Mouse (Mus musculus): Measurements from ENCODE around the gene Hectd4.
A peak's percentile ranks its signal among the peaks of the same experiment; 100 is the strongest.
"Not testable (repeated sequence)": the region's sequence is repeated elsewhere in the genome, so short reads cannot be mapped to it uniquely, and the experiment has no call there.

The Hectd4 gene

GRCm38 (mm10) chr5:121206540-121206939 lies 13.5 kb upstream of the Hectd4 start:
- no peak for DNase-seq (ENCODE audit: low spot score)

- DNase-seq (ENCODE audit: low spot score): no peak
Observed at GRCm38 (mm10) chr5:121206984-121207383, 13.0 kb upstream of the Hectd4 start.

- no peak for DNase-seq (ENCODE audit: low spot score)
Observed at GRCm38 (mm10) chr5:121209755-121210600, 10.0 kb upstream of the Hectd4 start.

- no peak for DNase-seq (ENCODE audit: low spot score)
Observed at GRCm38 (mm10) chr5:121210601-121210924, 9.5 kb upstream of the Hectd4 start.

- DNase-seq (ENCODE audit: low spot score): no peak
Observed at GRCm38 (mm10) chr5:121212108-121212507, 7.9 kb upstream of the Hectd4 start.

- DNase-seq (ENCODE audit: low spot score): no peak
Observed at GRCm38 (mm10) chr5:121214707-121215106, 5.3 kb upstream of the Hectd4 start.

- peak; percentile 68 for DNase-seq (ENCODE audit: low spot score)
Observed at GRCm38 (mm10) chr5:121215380-121216125, 4.5 kb upstream of the Hectd4 start.

- no peak for DNase-seq (ENCODE audit: low spot score)
Observed at GRCm38 (mm10) chr5:121216126-121216446, 3.9 kb upstream of the Hectd4 start.

- DNase-seq (ENCODE audit: low spot score): not testable (repeated sequence)
Observed at GRCm38 (mm10) chr5:121216584-121217312, 3.3 kb upstream of the Hectd4 start.

- DNase-seq (ENCODE audit: low spot score): no peak
Observed at GRCm38 (mm10) chr5:121217313-121217634, 2.7 kb upstream of the Hectd4 start.

- no peak for DNase-seq (ENCODE audit: low spot score)
Observed at GRCm38 (mm10) chr5:121219190-121219589, 829 bp upstream of the Hectd4 start.

GRCm38 (mm10) chr5:121220732-121221301 lies 798 bp downstream of the Hectd4 start:
- no peak for DNase-seq (ENCODE audit: low spot score)

GRCm38 (mm10) chr5:121221328-121221850 lies 1.4 kb downstream of the Hectd4 start:
- no peak for DNase-seq (ENCODE audit: low spot score)

- DNase-seq (ENCODE audit: low spot score): not testable (repeated sequence)
Observed at GRCm38 (mm10) chr5:121224020-121224419, 4.0 kb downstream of the Hectd4 start.

- DNase-seq (ENCODE audit: low spot score): no peak
Observed at GRCm38 (mm10) chr5:121224856-121225255, 4.8 kb downstream of the Hectd4 start.

GRCm38 (mm10) chr5:121225854-121226253 lies 5.8 kb downstream of the Hectd4 start:
- no peak for DNase-seq (ENCODE audit: low spot score)

- no peak for DNase-seq (ENCODE audit: low spot score)
Observed at GRCm38 (mm10) chr5:121226406-121226805, 6.4 kb downstream of the Hectd4 start.

GRCm38 (mm10) chr5:121226845-121227244 lies 6.8 kb downstream of the Hectd4 start:
- no peak for DNase-seq (ENCODE audit: low spot score)

- not testable (repeated sequence) for DNase-seq (ENCODE audit: low spot score)
Observed at GRCm38 (mm10) chr5:121227330-121227729, 7.3 kb downstream of the Hectd4 start.

- no peak for DNase-seq (ENCODE audit: low spot score)
Observed at GRCm38 (mm10) chr5:121229182-121229581, 9.2 kb downstream of the Hectd4 start.

- DNase-seq (ENCODE audit: low spot score): no peak
Observed at GRCm38 (mm10) chr5:121230811-121231210, 10.8 kb downstream of the Hectd4 start.

GRCm38 (mm10) chr5:121232789-121233188 lies 12.8 kb downstream of the Hectd4 start:
- DNase-seq (ENCODE audit: low spot score): no peak

All from left cerebral cortex, adult 11 months (tissue).